Mouse (Mus musculus) lung, adult 10 weeks (tissue): ENCODE measurements around the gene Tmem268. TPM values are rescaled to one million over a fixed set of nuclear protein-coding genes. Genes with fewer than 3 reads are reported as not detected.

Experiments
- polyA plus RNA-seq: library from polyadenylated mRNA; stranded (reverse); fragments of 350-450 nt; fragmentation: Illumina TruSeq; extraction: RNeasy Lipid Tissue Mini Kit (QIAGEN cat#74804); gene quantifications from one replicate; pipeline ENCODE4 v1.2.3, GENCODE M21; 2014; ENCODE audit warnings: low read depth, low replicate concordance; ENCODE audit not compliant: insufficient read depth

Tmem268 gene
- 5.9 TPM for polyA plus RNA-seq

GRCm38 (mm10) chr4:63558407-63559081 is at the start of gene Tmem268:
Tmem268 (plus strand) TSS chr4:63558781.

GRCm38 (mm10) chr4:63544494-63545230 is 13.9 kb upstream of the Tmem268 start, which contains the start of gene Atp6v1g1:
Atp6v1g1 (plus strand) TSS chr4:63544772.

DNA sequence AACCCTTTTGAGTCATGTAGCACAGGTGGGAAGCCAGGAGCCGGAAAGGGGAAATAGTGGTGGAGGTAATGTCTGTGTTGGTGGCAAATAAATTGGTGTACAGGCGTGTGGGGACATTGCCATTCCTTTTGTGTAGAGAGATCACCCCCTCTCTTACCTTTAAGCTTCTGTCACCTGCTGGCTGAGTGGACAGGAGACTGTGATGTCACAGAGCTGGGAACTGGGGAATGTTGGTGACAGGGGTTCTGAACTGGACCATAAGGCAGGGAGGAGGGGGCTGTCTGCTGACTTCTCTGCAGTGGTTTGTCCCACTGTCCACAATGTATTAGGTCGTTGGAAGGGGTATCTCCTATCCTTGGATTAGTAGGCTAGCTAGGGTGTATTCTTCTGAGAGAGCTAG is 46.4 kb downstream of the Tmem268 start, which contains the start of gene Gm11213:
TSS of gene Gm11213 (minus strand) at position 317 of the 400 bp plus-strand sequence.

GRCm38 (mm10) chr4:63622378-63622835 is 63.8 kb downstream of the Tmem268 start, which contains the start of gene Tex48:
Tex48 (minus strand) TSS chr4:63622428.

Other genes with a start within 250 kb of the Tmem268 start
- gene Orm1, start 214.2 kb upstream of the Tmem268 start, polyA plus RNA-seq: 8.2 TPM
- 0.92 TPM for gene Orm3, start 202.6 kb upstream of the Tmem268 start, polyA plus RNA-seq
- gene Orm2, start 196.3 kb upstream of the Tmem268 start, polyA plus RNA-seq: not detected
- 11.0 TPM for gene Akna, start 155.4 kb upstream of the Tmem268 start, polyA plus RNA-seq
- 1.6 TPM for gene Whrn, start 62.8 kb upstream of the Tmem268 start, polyA plus RNA-seq
- 276 TPM for gene Atp6v1g1, start 14.0 kb upstream of the Tmem268 start, polyA plus RNA-seq
- not detected for gene Gm11213, start 46.5 kb downstream of the Tmem268 start, polyA plus RNA-seq
- not detected for gene Tex48, start 63.6 kb downstream of the Tmem268 start, polyA plus RNA-seq
- gene Gm11214, start 104.6 kb downstream of the Tmem268 start, polyA plus RNA-seq: not detected
- 0.19 TPM for gene Tnfsf15, start 186.3 kb downstream of the Tmem268 start, polyA plus RNA-seq